Mouse (Mus musculus) CH12.LX (cell line): ENCODE measurements at regions not wholly inside any gene's neighbourhood (a gene's known extent, or its start where the extent isn't known, plus 50 kb on each side); places are given as distances from the start of the nearest gene placed in this dataset.

ENCODE experiments used
- DNase-seq: peaks from one replicate; pipeline ENCODE4 v3.0.0-alpha.2; 2013; ENCODE audit errors: extremely low read depth
- H3K27ac ChIP-seq: 2 replicates; pipeline ENCODE4 v1.5.1; 2012; ENCODE audit warnings: low read depth, mild to moderate bottlenecking, control low read depth, moderate library complexity; ENCODE audit not compliant: insufficient read depth
- H3K27me3 ChIP-seq: replicated peaks from 2 replicates; pipeline ENCODE3; 2012; ENCODE audit warnings: inconsistent platforms
- H3K36me3 ChIP-seq, 2 experiments: replicated peaks in 1 of 2; 2 replicates each; pipeline versions ENCODE3 to v1.6.1; 2012; ENCODE audit warnings: inconsistent platforms in 1 of 2, low read length in 1 of 2, mild to moderate bottlenecking in 1 of 2, mixed read lengths in 1 of 2, moderate library complexity in 1 of 2; ENCODE audit not compliant: control insufficient read depth in 1 of 2, insufficient read depth in 1 of 2
- H3K4me1 ChIP-seq, 2 experiments: 2 replicates each; pipeline ENCODE4 v1.6.1; 2012; ENCODE audit warnings: inconsistent platforms in 1 of 2, moderate library complexity in 1 of 2; ENCODE audit not compliant: insufficient read depth in 2 of 2, control insufficient read depth in 1 of 2
- H3K4me2 ChIP-seq: 2 replicates; pipeline ENCODE4 v1.6.1; 2012; ENCODE audit warnings: low read depth, mild to moderate bottlenecking, control low read depth; ENCODE audit not compliant: poor library complexity, insufficient read depth, severe bottlenecking
- H3K4me3 ChIP-seq, 3 experiments: fragments of 150-350 bp in 1 of 3; sonication (generic) in 1 of 3; replicated peaks in 1 of 3; 2 replicates each; pipeline versions ENCODE3 to v1.5.1; 2011 to 2012; ENCODE audit warnings: low read depth in 2 of 3, low read length in 2 of 3, mild to moderate bottlenecking in 2 of 3, moderate library complexity in 2 of 3, control low read depth in 1 of 3, improper control_type of control experiment in 1 of 3, inconsistent platforms in 1 of 3, mixed read lengths in 1 of 3; ENCODE audit not compliant: poor library complexity in 1 of 3
- H3K79me2 ChIP-seq: replicated peaks from 2 replicates; pipeline ENCODE4 v1.6.1; 2012; ENCODE audit warnings: mild to moderate bottlenecking, moderate library complexity; ENCODE audit not compliant: control insufficient read depth, poor library complexity, insufficient read depth, severe bottlenecking; ENCODE audit errors: extremely low read depth
- H3K9ac ChIP-seq: 2 replicates; pipeline ENCODE4 v1.6.1; 2012; ENCODE audit warnings: low read depth, mild to moderate bottlenecking, control low read depth, moderate library complexity; ENCODE audit not compliant: insufficient read depth
- H3K9me3 ChIP-seq: replicated peaks from 2 replicates; pipeline ENCODE3; 2012; ENCODE audit warnings: low read length, inconsistent platforms, mixed read lengths
- BHLHE40 ChIP-seq: IDR thresholded peaks from 2 replicates; pipeline ENCODE4 v1.6.1; 2011; ENCODE audit warnings: mild to moderate bottlenecking, low read depth, low read length, improper control_type of control experiment
- CHD1 ChIP-seq: IDR thresholded peaks from 2 replicates; pipeline ENCODE4 v1.6.1; 2012; ENCODE audit warnings: low read depth, low read length, improper control_type of control experiment, inconsistent platforms
- CHD2 ChIP-seq: IDR thresholded peaks from 2 replicates; pipeline ENCODE4 v1.6.1; 2011; ENCODE audit warnings: low read length, improper control_type of control experiment
- CTCF ChIP-seq, 2 experiments: IDR thresholded peaks in 1 of 2; conservative IDR thresholded peaks in 1 of 2; 2 replicates each; pipeline ENCODE4 v1.5.1; 2011 to 2012; ENCODE audit warnings: low read depth in 2 of 2, low read length in 2 of 2, improper control_type of control experiment in 1 of 2, inconsistent platforms in 1 of 2, mild to moderate bottlenecking in 1 of 2, moderate library complexity in 1 of 2
- E2F4 ChIP-seq: IDR thresholded peaks from 2 replicates; pipeline ENCODE4 v1.6.1; 2011; ENCODE audit warnings: low read depth, low read length, improper control_type of control experiment; ENCODE audit not compliant: insufficient replicate concordance
- ELF1 ChIP-seq: IDR thresholded peaks from 2 replicates; pipeline ENCODE4 v1.6.1; 2014; ENCODE audit warnings: low read depth, mild to moderate bottlenecking, inconsistent platforms, low read length, improper control_type of control experiment
- EP300 ChIP-seq: IDR thresholded peaks from 2 replicates; pipeline ENCODE4 v1.6.1; 2011; ENCODE audit warnings: low read length, improper control_type of control experiment
- ETS1 ChIP-seq: conservative IDR thresholded peaks from 2 replicates; pipeline ENCODE4 v1.6.1; 2012; ENCODE audit warnings: low read depth, mild to moderate bottlenecking, inconsistent platforms, low read length, improper control_type of control experiment, moderate library complexity
- GABPA ChIP-seq: IDR thresholded peaks from 2 replicates; pipeline ENCODE4 v1.6.1; 2012; ENCODE audit warnings: low read depth, low read length, improper control_type of control experiment, inconsistent platforms; ENCODE audit not compliant: insufficient replicate concordance
- HCFC1 ChIP-seq: IDR thresholded peaks from 2 replicates; pipeline ENCODE4 v1.6.1; 2012; ENCODE audit warnings: low read depth, mild to moderate bottlenecking, inconsistent platforms, low read length, improper control_type of control experiment
- IRF4 ChIP-seq: IDR thresholded peaks from 2 replicates; pipeline ENCODE4 v1.6.1; 2014; ENCODE audit warnings: low read depth, mild to moderate bottlenecking, inconsistent platforms, low read length, improper control_type of control experiment
- JUN ChIP-seq: IDR thresholded peaks from 2 replicates; pipeline ENCODE4 v1.6.1; 2011; ENCODE audit warnings: low read depth, mild to moderate bottlenecking, low read length, improper control_type of control experiment, moderate library complexity; ENCODE audit not compliant: insufficient read depth
- JUND ChIP-seq: conservative IDR thresholded peaks from 2 replicates; pipeline ENCODE4 v1.6.1; 2011; ENCODE audit warnings: low read depth, low read length, improper control_type of control experiment
- KAT2A ChIP-seq: IDR thresholded peaks from 2 replicates; pipeline ENCODE4 v1.6.1; 2012; ENCODE audit warnings: low read length, improper control_type of control experiment, inconsistent platforms; ENCODE audit not compliant: insufficient replicate concordance
- MAX ChIP-seq: IDR thresholded peaks from 2 replicates; pipeline ENCODE4 v1.6.1; 2011; ENCODE audit warnings: low read length, improper control_type of control experiment
- MAZ ChIP-seq: IDR thresholded peaks from 2 replicates; pipeline ENCODE4 v1.6.1; 2012; ENCODE audit warnings: low read depth, mild to moderate bottlenecking, inconsistent platforms, low read length, improper control_type of control experiment, moderate library complexity
- MXI1 ChIP-seq: IDR thresholded peaks from 2 replicates; pipeline ENCODE4 v1.6.1; 2011; ENCODE audit warnings: mild to moderate bottlenecking, low read depth, low read length, improper control_type of control experiment
- MYC ChIP-seq: IDR thresholded peaks from 2 replicates; pipeline ENCODE4 v1.6.1; 2011; ENCODE audit warnings: low read depth, mild to moderate bottlenecking, improper control_type of control experiment, low read length
- NELFE ChIP-seq: IDR thresholded peaks from 2 replicates; pipeline ENCODE4 v1.6.1; 2011; ENCODE audit warnings: low read depth, low read length, improper control_type of control experiment
- NRF1 ChIP-seq: IDR thresholded peaks from 2 replicates; pipeline ENCODE4 v1.6.1; 2014; ENCODE audit warnings: low read depth, mild to moderate bottlenecking, inconsistent platforms, low read length, improper control_type of control experiment, moderate library complexity
- PAX5 ChIP-seq: IDR thresholded peaks from 2 replicates; pipeline ENCODE4 v1.6.1; 2012; ENCODE audit warnings: low read length, inconsistent platforms, mixed read lengths
- POLR2A ChIP-seq: IDR thresholded peaks from 2 replicates; pipeline ENCODE4 v1.6.1; 2011; ENCODE audit warnings: low read depth, mild to moderate bottlenecking, improper control_type of control experiment, low read length
- POLR2AphosphoS2 ChIP-seq: IDR thresholded peaks from 2 replicates; pipeline ENCODE4 v1.6.1; 2011; ENCODE audit warnings: low read depth, low read length, improper control_type of control experiment
- RAD21 ChIP-seq: IDR thresholded peaks from 2 replicates; pipeline ENCODE4 v1.6.1; 2011; ENCODE audit warnings: low read depth, mild to moderate bottlenecking, low read length, improper control_type of control experiment, moderate library complexity
- RCOR1 ChIP-seq: conservative IDR thresholded peaks from 2 replicates; pipeline ENCODE4 v1.6.1; 2012; ENCODE audit warnings: low read depth, mild to moderate bottlenecking, inconsistent platforms, low read length, improper control_type of control experiment
- SIN3A ChIP-seq: IDR thresholded peaks from 2 replicates; pipeline ENCODE4 v1.6.1; 2012; ENCODE audit warnings: low read length, improper control_type of control experiment, inconsistent platforms
- SMC3 ChIP-seq: IDR thresholded peaks from 2 replicates; pipeline ENCODE4 v1.6.1; 2011; ENCODE audit warnings: low read depth, low read length, improper control_type of control experiment
- TBP ChIP-seq: conservative IDR thresholded peaks from 2 replicates; pipeline ENCODE4 v1.6.1; 2011; ENCODE audit warnings: low read depth, low read length, improper control_type of control experiment
- USF1 ChIP-seq: IDR thresholded peaks from 2 replicates; pipeline ENCODE4 v1.6.1; 2014; ENCODE audit warnings: low read depth, mild to moderate bottlenecking, inconsistent platforms, low read length, improper control_type of control experiment
- USF2 ChIP-seq: conservative IDR thresholded peaks from 2 replicates; pipeline ENCODE4 v1.6.1; 2011; ENCODE audit warnings: low read depth, low read length, improper control_type of control experiment
- ZC3H11A ChIP-seq: IDR thresholded peaks from 2 replicates; pipeline ENCODE4 v1.6.1; 2012; ENCODE audit warnings: low read depth, mild to moderate bottlenecking, inconsistent platforms, low read length, improper control_type of control experiment
- ZKSCAN1 ChIP-seq: IDR thresholded peaks from 2 replicates; pipeline ENCODE4 v1.6.1; 2012; ENCODE audit warnings: low read depth, inconsistent platforms, low read length, improper control_type of control experiment, borderline replicate concordance
- ZNF384 ChIP-seq: IDR thresholded peaks from 2 replicates; pipeline ENCODE4 v1.6.1; 2012; ENCODE audit warnings: low read depth, low read length, improper control_type of control experiment, inconsistent platforms
- dilution Hi-C: fragments of 300-500 bp; cut with MboI; formaldehyde crosslinking; loops from 2 replicates; pipeline ENCODE4 v1.14.3; 2020; ENCODE audit warnings: low sequenced_read_pairs; ENCODE audit not compliant: extremely low pct_unique_long_range_greater_than_20kb, extremely low pct_ligation_motif_present
- in situ Hi-C: fragments of 300-500 bp; cut with MboI; formaldehyde crosslinking; loops from 3 replicates; pipeline ENCODE4 v1.14.3; 2019; ENCODE audit warnings: low sequenced_read_pairs, low pct_ligation_motif_present, low pct_unique_long_range_greater_than_20kb, mixed read lengths

- peak; percentile 75 for DNase-seq
- H3K79me2 ChIP-seq, result no peaks in the 10 kb centered on the region
- TF ChIP-seq MXI1 (no peak), RCOR1 (no peak), SIN3A (no peak), JUN (no peak), ZNF384 (no peak), IRF4 (peak; percentile 8; the same call in 1 of the 2 replicates), ETS1 (no peak), JUND (no peak), GABPA (no peak), CHD2 (no peak), TBP (no peak), HCFC1 (no peak), BHLHE40 (no peak), EP300 (no peak), ZKSCAN1 (no peak), POLR2AphosphoS2 (no peak), CTCF (conservative IDR thresholded peaks at IDR 0.05 in 1 of 2, IDR thresholded peaks at IDR 0.05 in 1 of 2; ENCODE audit: low read depth in 2 of 2, low read length in 2 of 2) (peak; percentile 47 to 84; a peak in 3 of 4 replicates), CHD1 (no peak), POLR2A (no peak), SMC3 (peak; percentile 68), RAD21 (peak; percentile 80), PAX5 (no peak), ZC3H11A (no peak), MAZ (no peak), ELF1 (no peak), MYC (no peak), E2F4 (no peak), NRF1 (no peak), NELFE (no peak), USF1 (no peak), MAX (no peak), KAT2A (no peak), USF2 (no peak)
- no peaks in the 10 kb centered on the region for H3K27me3 ChIP-seq
- no peaks in the 10 kb centered on the region for H3K36me3 ChIP-seq
- no peak overlapping the region for H3K27ac ChIP-seq
- dilution Hi-C loops, result no loop called here
- peak overlapping the region; percentile 41; the same call in 1 of the 2 replicates for H3K4me2 ChIP-seq
- in situ Hi-C loops, result no loop called here
- no peak overlapping the region for H3K4me3 ChIP-seq
- H3K4me1 ChIP-seq, result no peaks in the 10 kb centered on the region
- no peak overlapping the region for H3K9ac ChIP-seq
- no peaks in the 10 kb centered on the region for H3K9me3 ChIP-seq
Measured at GRCm38 (mm10) chr17:3273108-3274091, 53.0 kb upstream of the Tiam2 start.
